Mouse (Mus musculus) forebrain, embryonic 16.5 days (tissue): ENCODE results near the gene Grik5. TPM values are rescaled to one million over a fixed set of nuclear protein-coding genes. Genes with fewer than 3 reads are reported as not detected.
A peak's percentile ranks its signal among the peaks of the same experiment; 100 is the strongest.

ENCODE experiments used
- ATAC-seq: fragments of 200-750 bp; cut with Nextera tagmentation; 2 replicates; pipeline ENCODE4 v1.8.0; 2017; ENCODE audit warnings: mild to moderate bottlenecking, moderate library complexity
- H3K27ac ChIP-seq: fragments of 300-500 bp; sonication (generic); 2 replicates; pipeline ENCODE4 v1.5.1; 2014; ENCODE audit warnings: low read length, control low read depth
- H3K27me3 ChIP-seq: fragments of 300-500 bp; sonication (generic); replicated peaks from 2 replicates; pipeline ENCODE4 v1.6.1; 2014; ENCODE audit warnings: low read length; ENCODE audit not compliant: control insufficient read depth, insufficient read depth
- H3K36me3 ChIP-seq: fragments of 300-500 bp; sonication (generic); 2 replicates; pipeline ENCODE4 v1.6.1; 2014; ENCODE audit not compliant: control insufficient read depth, insufficient read depth
- H3K4me1 ChIP-seq: fragments of 300-500 bp; sonication (generic); replicated peaks from 2 replicates; pipeline ENCODE4 v1.6.1; 2014; ENCODE audit warnings: low read length; ENCODE audit not compliant: control insufficient read depth, insufficient read depth
- H3K4me2 ChIP-seq: fragments of 300-500 bp; sonication (generic); 2 replicates; pipeline ENCODE4 v1.6.1; 2014; ENCODE audit warnings: mild to moderate bottlenecking, low read length, control low read depth
- H3K4me3 ChIP-seq: fragments of 300-500 bp; sonication (generic); replicated peaks from 2 replicates; pipeline ENCODE4 v1.5.1; 2014; ENCODE audit warnings: mild to moderate bottlenecking, low read length, control low read depth
- H3K9ac ChIP-seq: fragments of 300-500 bp; sonication (generic); replicated peaks from 2 replicates; pipeline ENCODE4 v1.6.1; 2014; ENCODE audit warnings: low read depth, low read length, control low read depth
- H3K9me3 ChIP-seq: fragments of 300-500 bp; sonication (generic); 2 replicates; pipeline ENCODE4 v1.6.1; 2016; ENCODE audit warnings: low read length; ENCODE audit not compliant: control insufficient read depth
- WGBS: fragments of 180-500 bp; shearing (Covaris S2); extraction: QIAGEN DNeasy Blood & Tissue Kit; methylation state at CpG from one replicate; pipeline ENCODE4 v1.1.7; 2014; 5-methylcytosine and 5-hydroxymethylcytosine counted together
- polyA plus RNA-seq: library from polyadenylated mRNA; unstranded; fragments of >200 nt; fragmentation: Nextera tagmentation; extraction: Ambion mirVana; gene quantifications from 2 replicates; pipeline ENCODE4 v1.2.1, GENCODE M21; 2015

Grik5 gene
- polyA plus RNA-seq, result 10.4 and 16.9 TPM in 2 replicates

DNA sequence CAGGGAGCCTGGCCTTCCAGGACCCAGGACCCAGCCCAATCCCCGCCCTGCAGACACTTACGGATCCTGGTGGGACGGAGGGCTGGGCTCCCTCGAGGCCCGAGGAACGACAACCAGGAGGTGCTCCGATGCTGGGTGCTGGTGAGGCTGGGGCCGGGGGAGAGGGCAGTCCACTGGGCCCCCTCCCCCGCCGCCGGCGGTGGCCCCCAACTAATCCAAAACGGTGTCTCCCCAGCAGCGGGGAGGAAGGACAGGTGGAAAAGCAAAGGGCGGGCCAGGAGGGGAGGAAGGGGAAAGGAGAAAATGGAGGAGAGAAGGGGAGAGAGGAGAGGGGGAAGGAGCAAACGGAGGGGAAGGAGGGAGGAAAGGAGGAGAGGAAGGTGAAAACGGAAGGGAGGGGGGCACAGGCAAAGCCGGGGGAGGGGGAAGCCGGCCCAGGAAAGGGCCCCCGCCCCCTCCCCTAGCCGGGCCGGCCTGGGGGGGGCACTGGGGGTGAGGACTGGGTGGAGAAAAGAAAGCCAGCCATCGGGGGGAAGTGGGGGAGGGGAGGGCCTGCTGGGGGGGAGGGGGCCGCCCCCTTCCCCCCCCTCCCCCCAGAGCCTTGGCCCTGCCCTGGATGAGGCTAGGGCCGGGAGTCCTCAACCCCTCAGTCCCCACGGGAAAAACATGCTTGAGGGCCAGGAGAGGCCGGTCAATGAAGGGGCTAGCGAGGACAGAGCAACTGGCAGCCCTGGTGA is at the start of gene Grik5, which contains the start of gene Zfp574:
TSS of gene Grik5 (minus strand) at position 368 of the 737 bp plus-strand sequence.
TSS of gene Zfp574 (plus strand) at position 589 of the 737 bp plus-strand sequence.
- Histone ChIP-seq H3K9ac (peak within 1 kb of the TSS; percentile 78), H3K4me2 (peak within 1 kb of the TSS; percentile 92), H3K27ac (peak within 1 kb of the TSS; percentile 91), H3K9me3 (no peaks in the 10 kb centered on the region), H3K36me3 (peaks cover 9% of the 10 kb centered on the region), H3K27me3 (no peaks in the 10 kb centered on the region), H3K4me1 (peaks cover 54% of the 10 kb centered on the region), H3K4me3 (peak within 1 kb of the TSS; percentile 54)
- no peak for ATAC-seq
- WGBS, result under 1% methylated on average over 24 of the region's 28 CpGs

DNA sequence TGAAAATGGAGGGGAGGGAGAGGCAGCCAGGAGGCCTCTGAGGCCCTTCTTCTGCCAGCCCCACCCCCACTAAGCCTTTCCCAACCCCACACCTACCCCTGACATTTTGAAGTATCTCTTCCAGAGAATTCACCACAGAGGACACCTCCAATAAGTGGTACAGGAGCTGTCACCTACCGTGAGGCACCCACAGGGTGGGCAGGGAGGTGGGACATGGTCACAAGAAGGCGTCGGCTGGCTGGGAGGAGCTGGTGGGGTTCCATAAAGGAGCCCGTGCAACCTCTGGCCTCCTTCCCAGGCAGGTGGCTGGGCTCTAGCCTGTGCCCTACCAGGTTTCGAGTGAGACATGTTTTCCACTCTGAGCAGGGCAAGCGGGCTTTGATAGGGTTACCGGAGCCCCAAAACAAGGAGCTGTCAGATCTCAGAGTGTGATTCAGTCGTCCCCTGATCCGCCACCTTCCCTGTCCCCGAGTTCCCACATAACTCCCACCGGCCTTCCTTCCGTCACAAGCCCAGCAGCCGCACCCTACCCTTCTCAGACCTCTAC is 49.2 kb upstream of the Grik5 start:
- WGBS, result 75% methylated on average over 13 of the region's 13 CpGs
- Histone ChIP-seq H3K36me3 (no peaks in the 10 kb centered on the region), H3K27me3 (no peaks in the 10 kb centered on the region), H3K4me1 (no peaks in the 10 kb centered on the region), H3K4me3 (no peak overlapping the region), H3K4me2 (no peak overlapping the region), H3K9me3 (no peaks in the 10 kb centered on the region), H3K9ac (no peak overlapping the region), H3K27ac (no peak overlapping the region)
- no peak for ATAC-seq

DNA sequence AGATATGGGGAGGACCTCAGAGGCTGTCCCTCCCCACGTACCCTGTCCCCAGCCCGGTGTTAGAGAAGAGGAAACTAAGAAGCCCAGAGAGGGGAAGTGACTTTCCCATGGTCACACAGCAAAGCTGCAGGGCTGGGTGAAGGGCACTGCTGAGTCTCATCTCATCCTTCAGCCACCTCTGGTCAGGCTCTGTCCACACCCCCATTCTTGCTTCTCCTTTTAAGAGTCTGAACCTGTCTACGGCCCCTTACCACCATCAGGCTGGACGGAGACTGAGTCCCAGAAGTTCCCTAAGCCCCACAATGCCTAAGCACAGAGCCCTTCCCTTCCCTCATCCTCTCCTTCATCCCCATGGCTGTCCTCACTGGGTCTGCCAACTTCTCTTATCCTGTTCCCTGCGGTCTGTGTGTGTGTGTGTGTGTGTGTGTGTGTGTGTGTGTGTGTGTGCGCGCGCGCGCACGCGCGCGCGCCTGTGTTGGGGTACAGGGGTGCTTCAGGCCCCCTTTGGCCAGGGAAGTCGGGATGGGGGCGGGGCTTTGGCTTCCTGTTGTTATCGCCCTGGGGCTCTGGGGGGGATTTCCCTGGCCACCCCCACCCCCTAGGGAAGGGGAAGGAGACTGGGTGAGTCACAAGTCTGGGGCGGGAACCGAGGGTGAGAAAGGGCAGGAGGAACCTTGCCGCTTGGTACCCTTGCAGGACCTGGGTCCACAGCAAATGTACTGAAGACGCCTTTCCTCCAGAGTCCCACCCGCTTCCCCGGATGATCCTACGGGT is 48.1 kb upstream of the Grik5 start:
- H3K27ac ChIP-seq, result no peak overlapping the region
- no peaks in the 10 kb centered on the region for H3K4me1 ChIP-seq
- H3K4me2 ChIP-seq, result no peak overlapping the region
- no peaks in the 10 kb centered on the region for H3K27me3 ChIP-seq
- H3K9ac ChIP-seq, result no peak overlapping the region
- ATAC-seq, result no peak
- no peaks in the 10 kb centered on the region for H3K36me3 ChIP-seq
- WGBS, result 79% methylated on average over 15 of the region's 25 CpGs
- H3K4me3 ChIP-seq, result no peak overlapping the region
- no peaks in the 10 kb centered on the region for H3K9me3 ChIP-seq

DNA sequence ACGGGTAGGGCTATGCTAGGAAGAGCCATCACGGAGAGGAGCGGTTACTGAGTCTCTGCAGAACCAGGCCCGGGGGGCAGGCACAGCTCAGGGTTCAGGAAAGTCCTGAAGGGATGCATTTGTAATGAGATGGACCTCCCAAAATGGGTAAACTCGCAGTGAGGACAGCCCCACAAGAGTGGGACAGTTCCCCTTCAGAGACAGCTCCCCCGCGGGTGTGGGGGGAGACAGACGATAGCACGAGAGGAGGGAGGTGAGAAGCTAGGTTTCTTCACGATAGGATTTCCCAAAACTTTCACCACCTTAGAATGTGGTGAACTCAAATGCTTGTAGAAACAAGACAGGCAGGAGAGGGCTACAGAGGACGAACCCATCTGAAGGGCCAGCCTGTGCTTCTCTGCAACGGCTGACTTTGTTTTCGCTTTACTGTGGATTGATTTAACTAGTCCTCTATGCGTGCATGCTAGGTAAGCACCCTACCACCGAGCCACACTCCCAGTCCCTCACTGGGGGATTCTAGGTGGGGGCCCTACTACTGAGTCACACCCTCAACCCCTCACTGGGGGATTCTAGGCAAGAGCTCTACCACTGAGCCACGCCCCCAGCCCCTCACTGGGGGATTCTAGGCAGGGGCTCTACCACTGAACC is 40.9 kb upstream of the Grik5 start:
- ATAC-seq, result no peak
- no peak overlapping the region for H3K4me2 ChIP-seq
- H3K36me3 ChIP-seq, result 0 out of 2 replicates have a peak, but pooled peaks cover 2% of the 10 kb centered on the region
- H3K9me3 ChIP-seq, result no peaks in the 10 kb centered on the region
- no peaks in the 10 kb centered on the region for H3K4me1 ChIP-seq
- H3K9ac ChIP-seq, result no peak overlapping the region
- no peak overlapping the region for H3K27ac ChIP-seq
- no peaks in the 10 kb centered on the region for H3K27me3 ChIP-seq
- no peak overlapping the region for H3K4me3 ChIP-seq
- WGBS, result 88% methylated on average over 16 of the region's 16 CpGs

DNA sequence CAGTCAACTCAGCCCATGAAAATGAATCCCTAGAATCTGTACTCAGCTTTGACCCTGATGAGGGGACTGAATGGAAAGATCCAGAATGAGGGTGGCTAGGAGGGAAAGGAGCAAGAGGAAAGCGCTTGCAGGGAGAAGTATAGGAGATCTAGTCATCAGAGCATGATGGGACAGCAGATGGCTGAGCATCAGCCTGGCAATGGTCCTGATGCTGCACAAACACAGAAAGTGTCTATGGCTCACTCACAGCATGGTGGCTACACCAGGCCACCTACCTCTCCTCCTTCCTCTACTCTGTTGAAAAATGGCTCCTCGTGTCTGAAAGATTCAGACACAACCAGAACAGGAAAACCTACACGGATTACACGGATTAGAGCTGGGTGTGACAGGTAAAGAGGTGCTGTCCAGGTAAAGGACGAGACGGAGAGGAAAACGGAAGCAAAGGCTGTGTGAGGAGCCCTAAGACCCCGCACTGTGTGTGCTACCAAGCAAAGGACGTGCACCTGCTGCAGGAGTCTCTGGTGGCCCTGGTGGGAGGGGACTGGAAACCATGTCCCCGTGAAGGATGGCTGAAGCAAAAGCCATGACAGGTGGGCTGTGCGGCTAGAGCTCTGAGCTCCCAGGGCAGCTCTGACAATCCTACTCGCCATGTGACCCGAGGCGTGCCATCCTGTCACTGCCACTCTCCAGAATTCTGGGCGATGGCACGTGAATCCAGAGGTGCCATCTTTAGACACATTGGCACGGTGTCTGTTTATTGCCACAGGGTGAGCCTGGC is 40.2 kb upstream of the Grik5 start:
- Histone ChIP-seq H3K9me3 (no peaks in the 10 kb centered on the region), H3K4me1 (no peaks in the 10 kb centered on the region), H3K4me3 (no peak overlapping the region), H3K27ac (no peak overlapping the region), H3K4me2 (no peak overlapping the region), H3K27me3 (no peaks in the 10 kb centered on the region), H3K9ac (no peak overlapping the region), H3K36me3 (0 out of 2 replicates have a peak, but pooled peaks cover 2% of the 10 kb centered on the region)
- 88% methylated on average over 17 of the region's 17 CpGs for WGBS
- no peak for ATAC-seq

GRCm38 (mm10) chr7:25110336-25110735 is 38.2 kb upstream of the Grik5 start:
- Histone ChIP-seq H3K4me2 (no peak overlapping the region), H3K9ac (no peak overlapping the region), H3K27ac (no peak overlapping the region), H3K27me3 (no peaks in the 10 kb centered on the region), H3K4me3 (no peak overlapping the region), H3K9me3 (no peaks in the 10 kb centered on the region), H3K4me1 (no peaks in the 10 kb centered on the region), H3K36me3 (0 out of 2 replicates have a peak, but pooled peaks cover 2% of the 10 kb centered on the region)
- WGBS, result 91% methylated on average over 9 of the region's 9 CpGs
- ATAC-seq, result no peak

DNA sequence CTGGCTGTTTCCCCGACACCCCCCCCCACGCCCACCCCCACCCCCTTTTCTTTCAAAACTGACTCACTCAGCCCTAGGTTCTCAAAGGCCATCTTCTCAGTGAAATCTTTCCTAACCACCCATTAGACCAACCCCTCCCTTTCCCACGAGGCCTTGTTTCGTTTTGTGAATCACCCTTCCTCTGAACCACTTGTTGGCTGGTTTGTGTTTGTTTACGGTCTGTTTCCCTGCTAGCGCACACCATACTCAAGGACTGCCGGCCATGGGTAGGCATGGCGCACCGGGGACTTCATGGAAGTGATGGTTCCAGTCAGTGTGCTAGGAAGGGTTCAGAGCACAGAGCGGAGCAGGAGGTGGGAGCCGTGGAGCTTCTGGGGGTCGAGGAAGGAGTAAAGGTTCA is 37.2 kb upstream of the Grik5 start:
- WGBS, result 80% methylated on average over 12 of the region's 12 CpGs
- ATAC-seq, result no peak
- Histone ChIP-seq H3K4me3 (no peak overlapping the region), H3K9me3 (no peaks in the 10 kb centered on the region), H3K27ac (no peak overlapping the region), H3K36me3 (no peaks in the 10 kb centered on the region), H3K9ac (no peak overlapping the region), H3K27me3 (no peaks in the 10 kb centered on the region), H3K4me2 (no peak overlapping the region), H3K4me1 (no peaks in the 10 kb centered on the region)

DNA sequence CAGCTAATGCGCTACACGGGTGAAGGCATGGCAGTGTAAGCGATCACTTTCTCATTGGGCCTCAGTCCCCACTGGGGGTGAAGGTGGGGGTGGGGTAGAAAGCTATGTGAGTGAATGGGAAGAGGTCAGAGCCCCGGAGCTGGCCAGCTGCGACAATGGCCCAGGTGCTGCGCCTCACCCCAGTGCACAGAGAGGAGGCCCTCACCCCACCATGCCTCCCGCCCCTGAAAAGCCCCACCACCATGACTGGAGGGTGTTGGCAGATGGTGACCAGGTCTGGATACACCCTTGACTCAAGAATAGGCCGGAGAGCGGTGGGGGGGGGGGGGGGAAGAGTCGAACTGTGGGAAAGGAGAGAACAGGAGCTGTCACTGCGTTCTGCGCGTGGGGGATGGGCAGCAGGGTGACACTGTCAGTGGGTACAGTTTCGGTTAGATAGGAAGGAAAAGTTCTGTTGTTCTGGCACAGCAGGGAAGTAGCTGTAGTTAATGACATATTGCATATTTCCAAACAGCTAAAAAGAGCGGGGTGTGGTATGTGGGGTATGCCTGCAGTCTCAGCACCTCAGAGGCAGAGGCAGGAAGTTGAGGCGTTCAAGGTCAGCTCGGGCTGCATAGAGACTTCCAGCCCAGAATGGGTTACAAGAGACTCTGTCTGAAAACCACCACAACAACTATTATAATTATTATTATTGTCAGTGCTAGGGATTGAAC is 34.8 kb upstream of the Grik5 start:
- ATAC-seq, result no peak
- WGBS, result 61% methylated on average over 16 of the region's 17 CpGs
- no peaks in the 10 kb centered on the region for H3K36me3 ChIP-seq
- H3K4me3 ChIP-seq, result no peak overlapping the region
- no peaks in the 10 kb centered on the region for H3K27me3 ChIP-seq
- H3K4me2 ChIP-seq, result no peak overlapping the region
- no peak overlapping the region for H3K27ac ChIP-seq
- H3K9ac ChIP-seq, result no peak overlapping the region
- no peaks in the 10 kb centered on the region for H3K9me3 ChIP-seq
- no peaks in the 10 kb centered on the region for H3K4me1 ChIP-seq
